Mouse (Mus musculus): ENCODE measurements at regions not wholly inside any gene's neighbourhood (a gene's known extent, or its start where the extent isn't known, plus 50 kb on each side); places are given as distances from the start of the nearest gene placed in this dataset.

DNA sequence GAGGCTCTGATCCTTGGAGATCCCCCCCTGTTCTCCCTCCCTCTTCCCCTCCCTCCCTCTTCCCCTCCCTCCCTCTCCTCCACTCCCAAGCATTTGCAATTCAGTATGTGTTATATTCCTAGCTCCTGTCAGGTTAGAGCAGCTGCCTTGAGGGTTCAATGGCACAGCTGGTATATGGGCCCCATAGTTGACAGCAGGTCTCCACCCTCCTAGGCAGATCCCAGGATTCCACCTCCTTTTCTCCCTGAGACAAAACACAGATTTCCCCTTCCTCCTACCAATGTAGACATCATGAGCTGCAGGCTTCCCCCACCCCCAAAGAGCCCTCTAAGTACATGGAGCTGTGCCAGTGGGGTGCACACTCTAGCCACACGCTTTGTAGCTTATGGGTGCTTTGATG lies 137.8 kb downstream of the Unc5cl start:
- Histone ChIP-seq H3K79me2 (replicated peaks; ENCODE audit: control insufficient read depth, insufficient read depth, low read length) (no peaks in the 10 kb centered on the region), H3K27me3 (ENCODE audit: control insufficient read depth, insufficient read depth, low read length) (no peaks in the 10 kb centered on the region), H3K9ac (ENCODE audit: low read depth, low read length) (no peak overlapping the region), H3K4me1 (ENCODE audit: control insufficient read depth, insufficient read depth, low read length) (no peaks in the 10 kb centered on the region), H3K27ac (no peak overlapping the region), H3K4me3 (no peak overlapping the region), H3K36me3 (ENCODE audit: control insufficient read depth, insufficient read depth, low read length) (no peaks in the 10 kb centered on the region)
- no peak for TF ChIP-seq EP300 (IDR thresholded peaks at IDR 0.05; ENCODE audit: insufficient read depth, low read depth, low read length)
- 82% methylated on average over 1 of the region's 1 CpGs for WGBS
- intact Hi-C loops (cut with DNase I): no loop called here
- DNase-seq: no peak

DNA sequence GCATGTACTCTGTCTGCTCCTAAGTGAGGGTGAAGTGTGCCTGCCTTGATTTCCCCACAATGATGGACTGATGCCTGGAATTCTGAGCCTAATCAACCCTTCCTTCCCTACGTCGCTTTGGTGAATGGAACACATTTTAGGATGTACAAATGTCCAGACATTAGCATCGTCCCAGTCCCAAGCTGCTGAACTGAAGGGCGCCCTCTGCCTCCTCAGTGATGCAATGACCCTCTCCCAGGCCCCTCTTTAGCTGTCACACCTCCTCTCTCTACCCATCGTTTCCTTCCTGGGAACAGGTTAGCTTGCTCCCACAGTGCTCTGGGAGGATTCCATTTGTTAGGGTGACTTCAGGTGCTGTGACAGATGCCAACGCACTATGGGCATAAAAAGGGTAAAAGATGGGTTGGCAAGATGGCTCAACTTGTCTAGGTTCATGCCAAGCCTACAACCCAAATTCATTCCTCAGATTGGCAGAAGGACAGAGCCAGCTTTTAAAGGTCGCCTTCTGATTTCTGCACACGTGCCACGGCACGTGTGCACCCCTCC lies 140.8 kb downstream of the Unc5cl start:
- Histone ChIP-seq H3K36me3 (ENCODE audit: control insufficient read depth, insufficient read depth, low read length) (no peaks in the 10 kb centered on the region), H3K27me3 (ENCODE audit: control insufficient read depth, insufficient read depth, low read length) (no peaks in the 10 kb centered on the region), H3K9ac (ENCODE audit: low read depth, low read length) (no peak overlapping the region), H3K4me1 (ENCODE audit: control insufficient read depth, insufficient read depth, low read length) (peaks cover 1% of the 10 kb centered on the region; the same call in 1 of the 2 replicates), H3K4me3 (no peak overlapping the region), H3K27ac (no peak overlapping the region), H3K79me2 (replicated peaks; ENCODE audit: control insufficient read depth, insufficient read depth, low read length) (no peaks in the 10 kb centered on the region)
- WGBS: 80% methylated on average over 10 of the region's 10 CpGs
- intact Hi-C loops (cut with DNase I): no loop called here
- DNase-seq: no peak
- TF ChIP-seq CTCF (IDR thresholded peaks at IDR 0.05) (no peak), POLR2A (IDR thresholded peaks at IDR 0.05; ENCODE audit: insufficient read depth, low read depth, low read length) (no peak), EP300 (IDR thresholded peaks at IDR 0.05; ENCODE audit: insufficient read depth, low read depth, low read length) (no peak)

DNA sequence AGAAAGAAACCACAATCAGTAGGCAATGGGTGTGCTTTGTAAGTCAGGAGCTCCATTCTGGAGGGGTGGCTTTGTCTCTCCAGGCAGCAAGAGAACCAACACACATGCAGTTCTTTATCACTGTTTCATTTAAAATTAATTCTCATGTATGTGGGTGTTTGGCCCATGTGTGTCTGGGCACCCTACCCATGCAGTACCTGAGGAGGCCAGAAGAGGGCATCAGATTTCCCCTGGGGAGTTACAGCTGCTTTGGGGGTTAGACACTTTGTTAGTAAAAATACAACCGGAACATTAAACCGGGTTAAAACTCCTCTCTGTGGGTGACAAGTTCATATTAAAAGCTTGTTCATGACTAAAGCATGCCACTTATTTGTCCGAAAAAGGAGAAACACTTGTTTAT lies 141.7 kb downstream of the Unc5cl start:
- Histone ChIP-seq H3K9ac (ENCODE audit: low read depth, low read length) (no peak overlapping the region), H3K4me3 (no peak overlapping the region), H3K27ac (no peak overlapping the region), H3K79me2 (replicated peaks; ENCODE audit: control insufficient read depth, insufficient read depth, low read length) (no peaks in the 10 kb centered on the region), H3K36me3 (ENCODE audit: control insufficient read depth, insufficient read depth, low read length) (no peaks in the 10 kb centered on the region), H3K27me3 (ENCODE audit: control insufficient read depth, insufficient read depth, low read length) (no peaks in the 10 kb centered on the region), H3K4me1 (ENCODE audit: control insufficient read depth, insufficient read depth, low read length) (peaks cover 1% of the 10 kb centered on the region; the same call in 1 of the 2 replicates)
- TF ChIP-seq CTCF (IDR thresholded peaks at IDR 0.05): peak; percentile 62
- TF ChIP-seq EP300 (IDR thresholded peaks at IDR 0.05; ENCODE audit: insufficient read depth, low read depth, low read length): no peak
- DNase-seq: no peak
- WGBS: 84% methylated on average over 3 of the region's 3 CpGs
- intact Hi-C loops (cut with DNase I): no loop called here

DNA sequence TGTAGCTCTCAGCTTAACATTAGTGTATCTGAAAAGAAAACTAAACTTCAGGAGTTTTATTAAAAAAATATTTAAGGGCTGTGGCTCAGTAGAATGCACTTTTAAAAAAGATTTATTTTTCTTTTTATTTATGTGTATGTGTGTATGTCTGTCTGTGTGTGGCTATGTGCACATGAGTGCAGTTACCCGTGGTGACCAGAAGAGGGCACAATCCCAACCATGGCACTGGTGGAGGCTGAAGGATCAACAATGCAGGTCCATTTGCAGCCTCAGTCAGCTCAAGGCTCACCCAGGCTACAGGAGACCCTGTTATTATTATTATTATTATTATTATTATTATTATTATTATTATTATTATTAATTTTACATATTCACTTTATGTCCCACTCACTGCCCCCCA lies 142.6 kb downstream of the Unc5cl start:
- H3K9ac ChIP-seq (ENCODE audit: low read depth, low read length): no peak overlapping the region
- intact Hi-C loops (cut with DNase I): no loop called here
- no peak overlapping the region for H3K27ac ChIP-seq
- peak; percentile 27 for TF ChIP-seq CTCF (IDR thresholded peaks at IDR 0.05)
- no peak for TF ChIP-seq EP300 (IDR thresholded peaks at IDR 0.05; ENCODE audit: insufficient read depth, low read depth, low read length)
- 96% methylated on average over 1 of the region's 1 CpGs for WGBS
- DNase-seq: no peak
- H3K27me3 ChIP-seq (ENCODE audit: control insufficient read depth, insufficient read depth, low read length): no peaks in the 10 kb centered on the region
- no peak overlapping the region for H3K4me3 ChIP-seq
- H3K36me3 ChIP-seq (ENCODE audit: control insufficient read depth, insufficient read depth, low read length): no peaks in the 10 kb centered on the region
- H3K79me2 ChIP-seq (replicated peaks; ENCODE audit: control insufficient read depth, insufficient read depth, low read length): no peaks in the 10 kb centered on the region
- peaks cover 1% of the 10 kb centered on the region; the same call in 1 of the 2 replicates for H3K4me1 ChIP-seq (ENCODE audit: control insufficient read depth, insufficient read depth, low read length)

DNA sequence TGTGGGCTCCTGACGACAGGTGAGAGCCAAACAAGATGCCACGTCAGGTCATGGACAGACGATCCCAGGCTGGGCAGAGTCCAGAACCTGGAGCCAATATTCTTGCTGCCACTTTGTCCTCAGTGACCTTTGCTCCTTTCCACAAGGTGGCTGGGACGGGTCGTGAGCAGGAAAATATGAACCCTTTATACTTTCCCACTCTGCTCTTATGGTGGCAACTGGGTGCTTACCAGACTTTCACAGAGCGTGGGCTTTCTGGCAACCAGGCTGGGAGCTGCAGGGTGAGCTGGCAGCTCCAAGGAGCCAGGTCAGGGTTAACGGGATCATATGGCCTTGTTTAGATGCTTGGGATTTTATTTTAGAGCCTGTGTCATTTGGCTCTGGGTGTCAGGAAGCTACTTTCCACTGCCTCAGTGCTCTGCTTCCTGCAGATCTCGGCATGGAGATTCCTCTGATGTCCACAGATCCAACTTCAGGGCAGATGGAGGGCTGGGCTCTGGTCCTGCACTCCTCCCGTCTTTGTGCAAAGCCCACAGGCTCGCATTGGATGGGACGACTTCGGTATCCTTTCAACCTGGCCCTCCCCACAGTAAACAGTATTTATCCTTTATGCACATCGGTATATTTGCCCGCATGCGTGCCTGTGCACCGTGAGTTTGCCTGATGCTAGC lies 143.9 kb downstream of the Unc5cl start:
- Histone ChIP-seq H3K27me3 (ENCODE audit: control insufficient read depth, insufficient read depth, low read length) (no peaks in the 10 kb centered on the region), H3K4me1 (ENCODE audit: control insufficient read depth, insufficient read depth, low read length) (peaks cover 1% of the 10 kb centered on the region; the same call in 1 of the 2 replicates), H3K36me3 (ENCODE audit: control insufficient read depth, insufficient read depth, low read length) (no peaks in the 10 kb centered on the region), H3K4me3 (no peak overlapping the region), H3K9ac (ENCODE audit: low read depth, low read length) (no peak overlapping the region), H3K27ac (no peak overlapping the region), H3K79me2 (replicated peaks; ENCODE audit: control insufficient read depth, insufficient read depth, low read length) (no peaks in the 10 kb centered on the region)
- intact Hi-C loops (cut with DNase I): no loop called here
- TF ChIP-seq POLR2A (IDR thresholded peaks at IDR 0.05; ENCODE audit: insufficient read depth, low read depth, low read length) (no peak), CTCF (IDR thresholded peaks at IDR 0.05) (no peak), EP300 (IDR thresholded peaks at IDR 0.05; ENCODE audit: insufficient read depth, low read depth, low read length) (no peak)
- DNase-seq: peak in 1 of 2 experiments; percentile 13
- WGBS: 63% methylated on average over 16 of the region's 16 CpGs

DNA sequence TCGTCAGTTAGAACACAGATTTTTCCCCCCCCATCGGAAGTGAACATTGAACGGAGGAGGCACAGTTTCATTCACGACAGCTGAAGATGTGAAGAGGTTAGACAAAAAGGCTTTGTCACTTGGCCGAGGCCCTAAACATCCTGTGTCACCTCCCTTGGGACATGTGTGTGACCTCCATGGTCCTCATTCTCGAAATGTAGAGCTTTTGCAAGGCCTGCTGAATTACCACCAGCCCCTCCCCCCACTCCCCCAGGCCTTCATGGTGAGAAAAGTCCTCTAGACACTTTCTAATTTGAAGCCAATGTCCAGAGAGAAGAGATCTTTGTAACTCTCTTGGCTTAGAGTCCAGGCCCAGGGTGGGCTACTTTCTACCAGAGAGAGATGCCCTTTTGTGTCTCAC lies 145.5 kb downstream of the Unc5cl start:
- WGBS: 51% methylated on average over 6 of the region's 6 CpGs
- Histone ChIP-seq H3K27me3 (ENCODE audit: control insufficient read depth, insufficient read depth, low read length) (no peaks in the 10 kb centered on the region), H3K9ac (ENCODE audit: low read depth, low read length) (no peak overlapping the region), H3K4me1 (ENCODE audit: control insufficient read depth, insufficient read depth, low read length) (peaks cover 1% of the 10 kb centered on the region; the same call in 1 of the 2 replicates), H3K79me2 (replicated peaks; ENCODE audit: control insufficient read depth, insufficient read depth, low read length) (no peaks in the 10 kb centered on the region), H3K4me3 (no peak overlapping the region), H3K36me3 (ENCODE audit: control insufficient read depth, insufficient read depth, low read length) (no peaks in the 10 kb centered on the region), H3K27ac (no peak overlapping the region)
- intact Hi-C loops (cut with DNase I): no loop called here
- no peak for DNase-seq
- TF ChIP-seq EP300 (IDR thresholded peaks at IDR 0.05; ENCODE audit: insufficient read depth, low read depth, low read length): no peak
- no peak for TF ChIP-seq POLR2A (IDR thresholded peaks at IDR 0.05; ENCODE audit: insufficient read depth, low read depth, low read length)
- TF ChIP-seq CTCF (IDR thresholded peaks at IDR 0.05): no peak

All from heart, adult 2 months (tissue).